Mouse (Mus musculus) embryonic facial prominence, embryonic 10.5 days (tissue): Measurements from ENCODE around the gene Aqp12. TPM values are rescaled to one million over a fixed set of nuclear protein-coding genes. Genes with fewer than 3 reads are reported as not detected.

Source experiments
- DNase-seq: peaks from one replicate; pipeline ENCODE4 v3.0.0-alpha.2; 2017; ENCODE audit warnings: low spot score
- H3K27ac ChIP-seq: fragments of 300-500 bp; sonication (generic); replicated peaks from 2 replicates; pipeline ENCODE4 v1.5.1; 2016; ENCODE audit warnings: mild to moderate bottlenecking
- H3K27me3 ChIP-seq: fragments of 300-500 bp; sonication (generic); replicated peaks from 2 replicates; pipeline ENCODE4 v1.6.1; 2016; ENCODE audit warnings: low read depth, mild to moderate bottlenecking; ENCODE audit not compliant: poor library complexity, severe bottlenecking
- H3K36me3 ChIP-seq: fragments of 300-500 bp; sonication (generic); replicated peaks from 2 replicates; pipeline ENCODE4 v1.6.1; 2016; ENCODE audit warnings: mild to moderate bottlenecking, moderate library complexity
- H3K4me1 ChIP-seq: fragments of 300-500 bp; sonication (generic); 2 replicates; pipeline ENCODE4 v1.6.1; 2016
- H3K4me3 ChIP-seq: fragments of 300-500 bp; sonication (generic); 2 replicates; pipeline ENCODE4 v1.5.1; 2016; ENCODE audit warnings: mild to moderate bottlenecking, moderate library complexity
- H3K9me3 ChIP-seq: fragments of 300-500 bp; sonication (generic); 2 replicates; pipeline ENCODE4 v1.6.1; 2016; ENCODE audit warnings: mild to moderate bottlenecking
- WGBS: fragments of 180-500 bp; shearing (Covaris S2); methylation state at CpG from one replicate; pipeline ENCODE4 v1.1.7; 2016; 5-methylcytosine and 5-hydroxymethylcytosine counted together
- polyA plus RNA-seq: library from polyadenylated mRNA; unstranded; fragments of >200 nt; fragmentation: Nextera tagmentation; extraction: Ambion mirVana; gene quantifications from 2 replicates; pipeline ENCODE4 v1.2.1, GENCODE M21; 2016

The Aqp12 gene
- polyA plus RNA-seq, 1 experiment from 2014 or later: not detected

DNA sequence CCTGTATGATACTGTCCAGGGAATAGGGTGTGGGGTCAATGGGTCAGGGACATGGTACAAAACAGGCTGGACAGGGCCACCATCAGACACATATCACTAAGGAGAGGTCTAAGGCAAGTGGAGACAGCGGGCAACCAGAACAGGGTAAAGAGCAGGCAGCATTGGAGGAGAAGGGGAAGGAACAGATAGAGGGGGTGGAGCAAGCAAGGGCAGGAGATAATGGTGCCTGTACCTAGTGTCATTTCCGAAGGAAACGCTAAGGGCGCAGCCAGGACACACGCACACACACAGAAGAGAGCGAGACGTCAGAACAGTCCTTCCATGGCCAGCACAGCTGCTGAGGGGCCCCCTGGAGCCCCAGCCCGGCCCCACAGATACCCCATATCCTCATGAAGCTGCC is 20.5 kb downstream of the Aqp12 start:
- H3K27ac ChIP-seq: no peak overlapping the region
- no peak for DNase-seq
- WGBS: 84% methylated on average over 8 of the region's 8 CpGs
- no peaks in the 10 kb centered on the region for H3K4me1 ChIP-seq
- no peak overlapping the region for H3K4me3 ChIP-seq
- H3K27me3 ChIP-seq: no peaks in the 10 kb centered on the region
- H3K36me3 ChIP-seq: peaks cover 15% of the 10 kb centered on the region; the same call in 1 of the 2 replicates
- no peaks in the 10 kb centered on the region for H3K9me3 ChIP-seq

DNA sequence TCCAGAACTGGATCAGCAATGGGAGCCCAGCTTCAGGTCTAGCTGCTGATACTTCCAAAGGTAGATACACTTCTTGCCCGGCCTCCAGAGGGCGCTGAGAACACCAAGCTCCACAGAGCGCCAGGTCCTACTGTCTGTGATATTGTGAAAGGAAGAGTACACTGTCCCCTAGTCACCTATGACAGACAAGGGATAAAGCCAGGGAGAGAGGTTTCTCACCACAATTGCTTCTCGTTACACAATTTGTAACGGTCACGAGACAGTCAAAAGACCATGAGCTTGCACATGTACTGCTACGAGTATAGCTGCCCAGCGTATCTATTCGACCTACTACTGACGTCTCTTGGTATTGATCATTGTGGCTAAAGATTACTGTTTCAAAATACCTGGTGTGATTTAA is 23.3 kb downstream of the Aqp12 start:
- no peak for DNase-seq

GRCm38 (mm10) chr1:93030060-93030459 is 23.9 kb downstream of the Aqp12 start:
- 0 out of 2 replicates have a peak, but pooled peaks cover 5% of the 10 kb centered on the region for H3K4me1 ChIP-seq
- no peak for DNase-seq
- H3K27ac ChIP-seq: no peak overlapping the region
- no peaks in the 10 kb centered on the region for H3K27me3 ChIP-seq
- WGBS: 73% methylated on average over 2 of the region's 2 CpGs
- no peak overlapping the region for H3K4me3 ChIP-seq
- H3K9me3 ChIP-seq: no peaks in the 10 kb centered on the region
- peaks cover 4% of the 10 kb centered on the region; the same call in 1 of the 2 replicates for H3K36me3 ChIP-seq

More for the DNA sequence above, 23.3 kb downstream of the Aqp12 start:
- Histone ChIP-seq H3K4me1 (no peaks in the 10 kb centered on the region), H3K27me3 (no peaks in the 10 kb centered on the region), H3K9me3 (no peaks in the 10 kb centered on the region), H3K36me3 (peaks cover 3% of the 10 kb centered on the region; the same call in 1 of the 2 replicates), H3K27ac (no peak overlapping the region), H3K4me3 (no peak overlapping the region)
- 90% methylated on average over 10 of the region's 10 CpGs for WGBS

- H3K27me3 ChIP-seq: no peaks in the 10 kb centered on the region
- no peaks in the 10 kb centered on the region for H3K9me3 ChIP-seq
- WGBS: 86% methylated on average over 3 of the region's 3 CpGs
- no peak overlapping the region for H3K27ac ChIP-seq
- DNase-seq: no peak
- peaks cover 5% of the 10 kb centered on the region; the same call in 1 of the 2 replicates for H3K36me3 ChIP-seq
- 0 out of 2 replicates have a peak, but pooled peaks cover 5% of the 10 kb centered on the region for H3K4me1 ChIP-seq
- no peak overlapping the region for H3K4me3 ChIP-seq
Measured at GRCm38 (mm10) chr1:93031199-93031598, 25.1 kb downstream of the Aqp12 start.

GRCm38 (mm10) chr1:93033989-93034388 is 27.9 kb downstream of the Aqp12 start:
- no peak for DNase-seq
- WGBS: 64% methylated on average over 8 of the region's 8 CpGs
- Histone ChIP-seq H3K36me3 (peaks cover 28% of the 10 kb centered on the region), H3K9me3 (no peaks in the 10 kb centered on the region; the same call in 1 of the 2 replicates), H3K4me1 (0 out of 2 replicates have a peak, but pooled peaks cover 5% of the 10 kb centered on the region), H3K27ac (peak overlapping the region; percentile 7; the same call in 1 of the 2 replicates), H3K27me3 (no peaks in the 10 kb centered on the region), H3K4me3 (no peak overlapping the region)

GRCm38 (mm10) chr1:93035981-93036380 is 29.8 kb downstream of the Aqp12 start:
- Histone ChIP-seq H3K9me3 (no peaks in the 10 kb centered on the region; the same call in 1 of the 2 replicates), H3K36me3 (peaks cover 47% of the 10 kb centered on the region), H3K4me1 (0 out of 2 replicates have a peak, but pooled peaks cover 5% of the 10 kb centered on the region), H3K4me3 (no peak overlapping the region), H3K27ac (no peak overlapping the region), H3K27me3 (no peaks in the 10 kb centered on the region)
- DNase-seq: no peak
- WGBS: 76% methylated on average over 4 of the region's 4 CpGs

DNA sequence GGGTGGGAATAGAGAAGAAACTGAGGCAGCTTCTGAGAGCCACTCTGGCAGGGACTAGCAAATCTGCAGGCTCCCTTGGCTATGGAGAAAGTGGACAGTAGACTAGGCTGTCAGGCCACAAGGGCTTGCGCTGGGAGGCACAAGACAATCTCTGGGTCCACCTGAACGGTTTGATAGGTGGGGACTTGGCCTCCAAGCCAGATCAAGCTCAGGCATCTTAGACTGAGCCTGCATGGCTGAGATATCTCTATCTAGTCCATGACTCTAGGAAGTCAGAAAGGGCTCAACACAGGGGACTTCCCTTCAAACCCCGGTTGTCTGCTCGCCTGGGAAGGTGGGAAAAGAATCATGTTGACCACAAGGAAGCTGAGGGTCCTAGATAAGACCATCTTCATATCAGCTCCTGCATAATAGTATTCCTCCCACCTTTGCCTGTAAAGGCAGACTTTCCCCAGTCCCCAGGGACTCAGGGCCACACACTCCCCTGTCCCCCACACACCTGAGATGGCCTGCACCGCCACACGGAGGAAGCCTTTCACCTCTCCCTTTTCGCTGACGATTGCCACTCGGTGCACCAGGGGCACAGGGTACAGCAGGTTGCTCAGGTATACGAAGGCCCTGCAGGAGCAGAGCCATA is 40.1 kb downstream of the Aqp12 start:
- peaks cover 2% of the 10 kb centered on the region for H3K4me1 ChIP-seq
- WGBS: 90% methylated on average over 10 of the region's 10 CpGs
- no peak overlapping the region for H3K27ac ChIP-seq
- no peak overlapping the region for H3K4me3 ChIP-seq
- peaks cover 18% of the 10 kb centered on the region; the same call in 1 of the 2 replicates for H3K36me3 ChIP-seq
- no peaks in the 10 kb centered on the region for H3K27me3 ChIP-seq
- no peak for DNase-seq
- no peaks in the 10 kb centered on the region for H3K9me3 ChIP-seq

GRCm38 (mm10) chr1:93050071-93050470 is 43.9 kb downstream of the Aqp12 start:
- Histone ChIP-seq H3K27ac (no peak overlapping the region), H3K9me3 (no peaks in the 10 kb centered on the region), H3K36me3 (peaks cover 20% of the 10 kb centered on the region), H3K4me1 (peaks cover 8% of the 10 kb centered on the region), H3K4me3 (no peak overlapping the region), H3K27me3 (no peaks in the 10 kb centered on the region)
- WGBS: 83% methylated on average over 3 of the region's 3 CpGs
- no peak for DNase-seq

DNA sequence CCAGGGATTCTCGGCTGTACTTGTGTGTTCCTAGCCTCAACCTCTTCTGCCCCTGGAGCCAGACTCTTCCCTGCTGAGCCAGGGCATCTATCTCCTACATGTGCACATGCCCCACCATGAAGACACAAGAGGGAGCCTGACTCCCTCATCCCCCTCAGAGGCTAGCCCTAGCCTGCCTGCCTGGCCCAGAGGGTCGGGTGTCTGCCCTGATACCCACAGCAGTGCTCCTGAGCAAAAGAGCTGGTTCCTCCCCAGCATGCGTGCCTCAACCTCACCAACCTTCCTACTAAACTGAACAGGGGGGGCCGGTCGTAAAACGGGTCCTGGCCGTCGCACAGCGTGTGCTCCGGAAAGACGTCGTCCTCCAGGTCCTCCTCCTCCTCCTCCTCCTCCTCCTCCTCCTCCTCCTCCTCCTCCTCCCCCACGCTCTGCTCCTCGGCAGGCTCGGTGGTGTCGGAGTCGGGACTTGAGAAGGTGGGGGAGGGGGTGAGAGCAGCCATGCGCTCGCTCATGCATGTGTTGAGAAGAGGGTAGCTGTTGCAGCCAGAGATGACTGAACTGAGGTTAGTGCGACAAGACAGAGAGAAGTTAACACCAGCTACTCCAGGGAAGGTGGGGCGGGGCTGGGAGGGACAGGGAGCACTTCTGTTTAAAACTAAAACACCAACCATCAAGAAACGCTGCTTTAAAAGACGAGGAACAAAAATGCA is 45.1 kb downstream of the Aqp12 start:
- no peak overlapping the region for H3K27ac ChIP-seq
- peaks cover 32% of the 10 kb centered on the region for H3K36me3 ChIP-seq
- no peak for DNase-seq
- peaks cover 8% of the 10 kb centered on the region for H3K4me1 ChIP-seq
- H3K4me3 ChIP-seq: no peak overlapping the region
- no peaks in the 10 kb centered on the region for H3K9me3 ChIP-seq
- 66% methylated on average over 23 of the region's 23 CpGs for WGBS
- no peaks in the 10 kb centered on the region for H3K27me3 ChIP-seq

Other genes with a start within 250 kb of the Aqp12 start
- gene Gpc1, start 174.7 kb upstream of the Aqp12 start, polyA plus RNA-seq: 84.1 and 89.0 TPM in 2 replicates
- 0.30 and 0.45 TPM in 2 replicates for gene Ankmy1, start 103.4 kb upstream of the Aqp12 start, polyA plus RNA-seq
- gene Dusp28, start 99.4 kb upstream of the Aqp12 start, polyA plus RNA-seq: 11.0 and 11.9 TPM in 2 replicates
- gene Rnpepl1, start 95.6 kb upstream of the Aqp12 start, polyA plus RNA-seq: 26.4 and 28.0 TPM in 2 replicates
- gene Capn10, start 72.0 kb upstream of the Aqp12 start, polyA plus RNA-seq: 37.7 and 42.0 TPM in 2 replicates
- gene Gpr35, start 55.5 kb upstream of the Aqp12 start, polyA plus RNA-seq: 0.13 and 0.19 TPM in 2 replicates
- gene Kif1a, start 95.6 kb downstream of the Aqp12 start, polyA plus RNA-seq: 23.9 and 27.5 TPM in 2 replicates
- gene Agxt, start 128.9 kb downstream of the Aqp12 start, polyA plus RNA-seq: not detected in 2 replicates
- 0.87 and 1.5 TPM in 2 replicates for gene 2310007B03Rik, start 154.6 kb downstream of the Aqp12 start, polyA plus RNA-seq
- 0.19 and 0.20 TPM in 2 replicates for gene Crocc2, start 162.4 kb downstream of the Aqp12 start, polyA plus RNA-seq
- gene Sned1, start 229.5 kb downstream of the Aqp12 start, polyA plus RNA-seq: 6.5 and 9.6 TPM in 2 replicates